Mouse (Mus musculus) hindbrain, embryonic 13.5 days (tissue): ENCODE measurements around the gene Gabbr1. TPM values are rescaled to one million over a fixed set of nuclear protein-coding genes. Genes with fewer than 3 reads are reported as not detected.
A peak's percentile ranks its signal among the peaks of the same experiment; 100 is the strongest.

ENCODE experiments used
- ATAC-seq: fragments of 200-750 bp; cut with Nextera tagmentation; 2 replicates; pipeline ENCODE4 v1.8.0; 2017; ENCODE audit warnings: moderate TSS enrichment; ENCODE audit not compliant: low FRiP score
- H3K27ac ChIP-seq: fragments of 300-500 bp; sonication (generic); 2 replicates; pipeline ENCODE4 v1.5.1; 2015; ENCODE audit warnings: inconsistent platforms, mild to moderate bottlenecking, moderate library complexity
- H3K27me3 ChIP-seq: fragments of 300-500 bp; sonication (generic); 2 replicates; pipeline ENCODE4 v1.6.1; 2015; ENCODE audit warnings: mild to moderate bottlenecking, inconsistent platforms
- H3K36me3 ChIP-seq: fragments of 300-500 bp; sonication (generic); 2 replicates; pipeline ENCODE4 v1.6.1; 2015; ENCODE audit warnings: mild to moderate bottlenecking, inconsistent platforms
- H3K4me1 ChIP-seq: fragments of 300-500 bp; sonication (generic); replicated peaks from 2 replicates; pipeline ENCODE4 v1.6.1; 2015; ENCODE audit warnings: inconsistent platforms
- H3K4me2 ChIP-seq: fragments of 300-500 bp; sonication (generic); 2 replicates; pipeline ENCODE4 v1.6.1; 2015; ENCODE audit warnings: inconsistent platforms, mild to moderate bottlenecking, moderate library complexity
- H3K4me3 ChIP-seq: fragments of 300-500 bp; sonication (generic); 2 replicates; pipeline ENCODE4 v1.5.1; 2015; ENCODE audit warnings: mild to moderate bottlenecking, inconsistent platforms
- H3K9ac ChIP-seq: fragments of 300-500 bp; sonication (generic); 2 replicates; pipeline ENCODE4 v1.6.1; 2015; ENCODE audit warnings: mild to moderate bottlenecking, inconsistent platforms
- H3K9me3 ChIP-seq: fragments of 300-500 bp; sonication (generic); 2 replicates; pipeline ENCODE4 v1.6.1; 2016; ENCODE audit warnings: inconsistent platforms
- WGBS: fragments of 180-500 bp; shearing (Covaris S2); methylation state at CpG from one replicate; pipeline ENCODE4 v1.1.7; 2015; 5-methylcytosine and 5-hydroxymethylcytosine counted together
- polyA plus RNA-seq: library from polyadenylated mRNA; unstranded; fragments of >200 nt; fragmentation: Nextera tagmentation; extraction: Ambion mirVana; gene quantifications from 2 replicates; pipeline ENCODE4 v1.2.1, GENCODE M21; 2015

The Gabbr1 gene
- polyA plus RNA-seq, 1 experiment from 2014 or later: 57.0 TPM

DNA sequence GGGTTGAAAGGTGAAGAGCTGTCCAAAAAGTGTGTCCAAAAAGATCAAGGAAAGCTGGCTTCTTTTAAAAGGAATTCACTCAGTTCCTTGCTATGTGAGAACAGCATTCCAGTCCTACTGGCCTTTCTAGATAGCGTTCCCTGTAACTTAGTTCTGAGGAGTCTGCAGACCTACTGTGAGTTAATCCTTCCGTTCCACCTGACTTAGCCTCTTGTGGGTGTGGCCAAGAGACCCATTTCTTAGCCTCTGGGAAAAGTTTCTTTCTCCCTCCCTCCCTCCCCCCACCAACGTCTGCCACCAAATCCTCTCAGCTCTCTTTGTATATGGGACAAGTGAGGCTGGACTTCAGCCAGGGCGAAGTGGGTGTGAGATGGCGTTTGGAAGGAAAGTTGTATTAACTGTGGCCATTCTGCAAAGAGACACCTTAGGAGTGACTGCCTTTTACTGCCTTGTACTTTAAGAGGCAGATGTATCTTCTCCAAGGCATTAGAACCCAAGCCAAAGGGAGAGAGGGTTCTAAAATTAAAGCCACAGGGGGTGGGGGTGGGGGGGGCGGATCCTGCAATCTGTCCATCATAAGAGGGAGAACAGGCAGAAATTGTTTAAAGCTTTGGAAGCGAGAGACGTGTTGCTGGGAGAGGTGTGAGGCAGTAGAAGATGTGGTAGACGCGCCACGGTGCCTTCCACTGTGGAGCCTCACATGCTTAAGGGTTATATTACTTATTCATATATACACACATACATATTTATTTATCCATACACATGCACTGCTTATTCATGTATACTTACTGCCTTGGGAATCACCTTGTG lies 18.1 kb downstream of the Gabbr1 start:
- no peak for ATAC-seq
- H3K9me3 ChIP-seq: no peaks in the 10 kb centered on the region
- no peak overlapping the region for H3K27ac ChIP-seq
- H3K4me2 ChIP-seq: no peak overlapping the region
- no peak overlapping the region for H3K9ac ChIP-seq
- peaks cover 94% of the 10 kb centered on the region for H3K36me3 ChIP-seq
- no peak overlapping the region for H3K4me3 ChIP-seq
- 73% methylated on average over 11 of the region's 11 CpGs for WGBS
- no peaks in the 10 kb centered on the region for H3K4me1 ChIP-seq
- no peaks in the 10 kb centered on the region for H3K27me3 ChIP-seq

DNA sequence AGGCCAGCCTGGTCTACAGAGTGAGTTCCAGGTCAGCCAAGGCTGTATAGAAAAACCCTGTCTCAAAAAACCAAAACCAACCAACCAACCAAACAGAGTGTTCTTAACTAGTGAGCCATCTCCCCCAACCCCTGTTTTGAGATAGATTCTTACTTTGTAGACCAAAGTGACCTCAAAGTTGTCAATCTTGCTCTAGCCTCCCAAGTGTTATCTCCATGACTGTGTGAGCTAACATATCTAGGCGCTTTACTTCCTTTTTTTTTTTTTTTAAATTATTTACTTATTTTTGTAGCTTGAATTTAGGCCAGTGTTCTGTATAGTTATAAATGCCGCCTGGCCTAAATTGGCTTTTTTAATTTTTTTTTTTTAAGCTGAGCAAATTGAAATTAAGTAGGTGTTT lies 20.2 kb downstream of the Gabbr1 start:
- Histone ChIP-seq H3K9ac (no peak overlapping the region), H3K27ac (no peak overlapping the region), H3K9me3 (no peaks in the 10 kb centered on the region), H3K27me3 (no peaks in the 10 kb centered on the region), H3K4me2 (no peak overlapping the region), H3K4me3 (no peak overlapping the region), H3K36me3 (peaks cover 97% of the 10 kb centered on the region), H3K4me1 (no peaks in the 10 kb centered on the region)
- 98% methylated on average over 2 of the region's 2 CpGs for WGBS
- ATAC-seq: no peak

GRCm38 (mm10) chr17:37067861-37068260 lies 22.1 kb downstream of the Gabbr1 start:
- no peaks in the 10 kb centered on the region for H3K9me3 ChIP-seq
- no peak overlapping the region for H3K4me3 ChIP-seq
- H3K27ac ChIP-seq: 0 out of 2 replicates have a peak overlapping the region, but pooled peaks have one; percentile 35
- no peak overlapping the region for H3K9ac ChIP-seq
- ATAC-seq: no peak
- H3K27me3 ChIP-seq: no peaks in the 10 kb centered on the region
- 83% methylated on average over 1 of the region's 1 CpGs for WGBS
- peaks cover 11% of the 10 kb centered on the region; the same call in 1 of the 2 replicates for H3K4me1 ChIP-seq
- no peak overlapping the region for H3K4me2 ChIP-seq
- peaks cover 98% of the 10 kb centered on the region for H3K36me3 ChIP-seq

DNA sequence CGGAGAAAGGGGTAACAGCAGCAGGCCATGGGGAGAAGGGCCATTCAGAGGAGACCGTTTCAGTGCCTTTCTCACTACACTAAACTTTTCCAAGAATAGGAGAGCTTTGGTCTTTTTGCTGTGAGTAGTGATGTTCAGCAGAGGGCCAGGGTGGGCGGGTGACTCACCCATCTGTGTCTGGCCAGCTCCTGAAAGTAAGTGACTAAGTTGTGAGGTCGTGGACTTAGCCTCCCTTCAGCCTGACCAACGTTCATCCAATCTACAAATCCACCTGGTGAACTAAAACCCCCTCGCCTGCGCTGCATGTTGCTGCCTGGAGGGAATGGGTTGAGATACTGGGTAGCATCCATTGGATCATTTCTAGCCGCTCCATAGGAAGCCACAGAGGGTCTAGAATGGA lies 24.4 kb downstream of the Gabbr1 start:
- 88% methylated on average over 8 of the region's 8 CpGs for WGBS
- Histone ChIP-seq H3K9me3 (no peaks in the 10 kb centered on the region), H3K4me2 (no peak overlapping the region), H3K27ac (no peak overlapping the region), H3K36me3 (peaks cover 98% of the 10 kb centered on the region), H3K27me3 (no peaks in the 10 kb centered on the region), H3K4me3 (no peak overlapping the region), H3K4me1 (peaks cover 11% of the 10 kb centered on the region; the same call in 1 of the 2 replicates), H3K9ac (no peak overlapping the region)
- ATAC-seq: no peak

DNA sequence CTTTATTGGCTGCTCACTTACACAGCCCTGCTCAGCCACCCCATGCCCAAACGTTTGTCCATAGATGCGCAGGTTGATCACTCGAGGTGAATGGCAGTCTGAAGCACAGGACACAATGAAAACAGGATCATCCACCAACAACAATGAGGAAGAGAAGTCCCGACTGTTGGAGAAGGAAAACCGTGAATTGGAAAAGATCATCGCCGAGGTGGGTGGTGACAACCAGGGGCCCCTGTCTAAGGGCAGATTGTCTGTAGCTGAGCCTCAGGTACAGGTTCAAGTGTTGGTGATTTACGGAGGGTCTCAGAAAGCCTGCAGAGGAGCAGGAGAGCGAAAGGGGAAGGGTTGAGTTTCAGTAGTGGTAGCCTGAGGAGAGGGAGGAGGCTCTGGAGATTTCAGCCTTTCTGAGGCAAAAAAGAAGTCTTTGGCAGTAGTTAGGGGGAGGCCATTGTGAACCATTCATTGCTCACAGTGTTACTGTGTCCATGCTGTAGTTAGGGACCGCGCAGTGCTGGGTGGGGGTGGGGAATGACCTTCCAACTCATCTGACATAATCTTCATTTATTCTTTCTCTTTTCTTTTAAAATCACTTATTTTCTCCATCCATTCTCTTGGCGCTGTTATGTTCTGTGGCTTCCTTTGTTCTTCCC lies 26.4 kb downstream of the Gabbr1 start:
- H3K9me3 ChIP-seq: no peaks in the 10 kb centered on the region
- no peaks in the 10 kb centered on the region for H3K27me3 ChIP-seq
- H3K27ac ChIP-seq: peak overlapping the region; percentile 4; the same call in 1 of the 2 replicates
- no peak overlapping the region for H3K4me2 ChIP-seq
- ATAC-seq: peak; percentile 65; the same call in 1 of the 2 replicates
- peaks cover 97% of the 10 kb centered on the region for H3K36me3 ChIP-seq
- peak overlapping the region; percentile 30; the same call in 1 of the 2 replicates for H3K9ac ChIP-seq
- H3K4me3 ChIP-seq: no peak overlapping the region
- 44% methylated on average over 12 of the region's 12 CpGs for WGBS
- H3K4me1 ChIP-seq: peaks cover 11% of the 10 kb centered on the region; the same call in 1 of the 2 replicates

DNA sequence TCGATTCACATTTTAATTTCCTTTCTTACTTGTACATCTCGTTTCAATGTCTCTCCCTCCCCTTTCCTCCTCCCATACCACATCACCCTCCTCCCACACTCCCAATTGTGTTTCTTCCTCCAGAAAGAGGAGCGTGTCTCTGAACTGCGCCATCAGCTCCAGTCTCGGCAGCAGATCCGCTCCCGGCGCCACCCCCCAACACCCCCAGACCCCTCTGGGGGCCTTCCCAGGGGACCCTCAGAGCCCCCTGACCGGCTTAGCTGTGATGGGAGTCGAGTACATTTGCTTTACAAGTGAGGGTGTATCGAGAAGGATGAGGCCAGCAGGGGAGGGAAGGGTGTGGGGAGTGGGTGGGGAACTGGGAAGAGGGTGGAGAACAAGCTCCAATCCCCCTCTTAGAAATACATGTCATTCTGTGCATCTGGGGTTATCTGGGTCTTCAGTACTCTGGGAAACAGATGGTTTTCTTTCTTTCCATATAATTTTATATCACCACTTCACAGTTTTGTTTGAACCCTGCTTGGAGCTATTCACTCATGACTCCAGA lies 27.0 kb downstream of the Gabbr1 start:
- Histone ChIP-seq H3K4me3 (no peak overlapping the region), H3K36me3 (peaks cover 91% of the 10 kb centered on the region), H3K27me3 (no peaks in the 10 kb centered on the region), H3K9me3 (no peaks in the 10 kb centered on the region), H3K27ac (peak overlapping the region; percentile 59), H3K9ac (no peak overlapping the region), H3K4me1 (peaks cover 11% of the 10 kb centered on the region; the same call in 1 of the 2 replicates), H3K4me2 (no peak overlapping the region)
- ATAC-seq: 0 out of 2 replicates have a peak, but pooled peaks have one; percentile 23
- 25% methylated on average over 11 of the region's 11 CpGs for WGBS

DNA sequence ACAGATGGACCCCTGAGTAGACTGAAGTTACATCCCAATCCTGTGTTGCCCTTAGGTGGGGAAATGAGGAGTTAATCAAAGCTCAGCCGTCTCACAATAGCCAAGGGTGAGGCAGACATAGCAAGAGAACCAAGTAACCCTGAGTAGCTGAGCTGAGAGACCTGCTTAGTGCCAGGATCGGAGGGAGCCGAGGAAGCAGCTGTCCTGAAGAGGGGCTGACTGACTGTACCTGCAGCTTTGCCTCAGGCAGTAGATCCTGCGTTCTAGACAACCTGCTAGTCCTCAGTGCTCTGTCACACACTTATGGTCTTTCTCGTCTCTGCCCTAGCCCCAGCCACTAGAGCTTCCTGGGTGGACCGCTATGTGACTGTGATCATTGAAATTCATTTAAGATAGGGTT lies 29.4 kb downstream of the Gabbr1 start:
- no peaks in the 10 kb centered on the region for H3K9me3 ChIP-seq
- peaks cover 67% of the 10 kb centered on the region for H3K36me3 ChIP-seq
- no peak overlapping the region for H3K4me3 ChIP-seq
- no peak overlapping the region for H3K4me2 ChIP-seq
- no peak overlapping the region for H3K27ac ChIP-seq
- no peak for ATAC-seq
- peaks cover 28% of the 10 kb centered on the region for H3K4me1 ChIP-seq
- WGBS: 90% methylated on average over 6 of the region's 6 CpGs
- H3K27me3 ChIP-seq: no peaks in the 10 kb centered on the region
- no peak overlapping the region for H3K9ac ChIP-seq

GRCm38 (mm10) chr17:37075766-37076165 lies 30.0 kb downstream of the Gabbr1 start:
- Histone ChIP-seq H3K27ac (no peak overlapping the region), H3K4me1 (peaks cover 30% of the 10 kb centered on the region), H3K4me2 (no peak overlapping the region), H3K27me3 (no peaks in the 10 kb centered on the region), H3K36me3 (peaks cover 61% of the 10 kb centered on the region), H3K4me3 (no peak overlapping the region), H3K9ac (no peak overlapping the region), H3K9me3 (no peaks in the 10 kb centered on the region)
- no peak for ATAC-seq
- 92% methylated on average over 2 of the region's 2 CpGs for WGBS

- Histone ChIP-seq H3K9ac (no peak overlapping the region), H3K27me3 (no peaks in the 10 kb centered on the region), H3K9me3 (no peaks in the 10 kb centered on the region), H3K4me1 (peaks cover 19% of the 10 kb centered on the region), H3K4me3 (no peak overlapping the region), H3K36me3 (peaks cover 38% of the 10 kb centered on the region), H3K27ac (no peak overlapping the region), H3K4me2 (no peak overlapping the region)
- no peak for ATAC-seq
- WGBS: 8% methylated on average over 1 of the region's 1 CpGs
Measured at GRCm38 (mm10) chr17:37078193-37078592, 32.4 kb downstream of the Gabbr1 start.

DNA sequence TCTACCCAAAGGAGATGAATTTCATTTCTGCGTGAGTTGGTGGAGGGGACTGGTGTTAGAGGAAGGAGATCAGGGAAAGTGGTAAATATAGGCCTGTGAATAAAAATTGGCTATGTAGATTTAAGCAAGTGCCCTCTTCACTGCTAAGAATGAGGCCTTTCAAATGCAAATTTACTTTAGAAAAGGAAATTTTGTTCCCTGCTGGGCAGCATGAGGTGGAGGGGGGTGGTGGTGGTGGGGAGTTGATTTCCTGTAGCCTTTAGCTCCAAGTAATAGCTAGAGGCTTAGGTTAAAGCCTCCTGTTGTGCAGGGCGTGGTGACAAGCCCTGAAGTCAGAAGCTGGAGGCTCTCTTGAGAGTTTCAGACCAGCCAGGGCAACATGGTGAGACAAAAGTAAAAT lies 33.2 kb downstream of the Gabbr1 start:
- peak; percentile 18; the same call in 1 of the 2 replicates for ATAC-seq
- 1% methylated on average over 2 of the region's 2 CpGs for WGBS
- H3K4me2 ChIP-seq: 0 out of 2 replicates have a peak overlapping the region, but pooled peaks have one; percentile 0
- H3K4me3 ChIP-seq: no peak overlapping the region
- no peak overlapping the region for H3K9ac ChIP-seq
- peaks cover 19% of the 10 kb centered on the region for H3K4me1 ChIP-seq
- no peaks in the 10 kb centered on the region for H3K9me3 ChIP-seq
- H3K27me3 ChIP-seq: no peaks in the 10 kb centered on the region
- peaks cover 30% of the 10 kb centered on the region for H3K36me3 ChIP-seq
- peak overlapping the region; percentile 32; the same call in 1 of the 2 replicates for H3K27ac ChIP-seq

DNA sequence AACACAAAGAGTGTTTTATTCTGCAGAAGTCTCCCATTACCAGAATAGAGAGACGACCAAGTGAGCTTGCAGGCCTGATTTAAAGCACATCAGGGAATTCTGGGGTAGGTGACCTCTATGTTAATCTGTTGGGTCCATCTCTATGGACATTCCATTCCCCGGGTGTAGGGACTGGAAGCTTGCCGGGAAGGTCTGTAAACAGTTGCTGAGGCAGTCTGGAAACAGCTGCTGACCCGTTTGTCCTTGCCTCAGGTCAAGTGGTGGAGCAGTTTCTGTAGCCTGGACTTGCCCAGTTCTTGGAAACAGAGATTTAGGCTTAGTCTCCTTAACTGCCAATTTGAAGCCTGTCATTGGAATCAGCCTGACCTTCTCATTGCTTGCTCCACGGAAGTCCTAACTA lies 34.4 kb downstream of the Gabbr1 start:
- H3K4me1 ChIP-seq: peaks cover 19% of the 10 kb centered on the region
- H3K4me3 ChIP-seq: no peak overlapping the region
- H3K27me3 ChIP-seq: no peaks in the 10 kb centered on the region
- H3K9ac ChIP-seq: no peak overlapping the region
- no peak overlapping the region for H3K27ac ChIP-seq
- WGBS: 26% methylated on average over 5 of the region's 5 CpGs
- H3K36me3 ChIP-seq: peaks cover 18% of the 10 kb centered on the region
- H3K4me2 ChIP-seq: no peak overlapping the region
- no peaks in the 10 kb centered on the region for H3K9me3 ChIP-seq
- ATAC-seq: no peak

DNA sequence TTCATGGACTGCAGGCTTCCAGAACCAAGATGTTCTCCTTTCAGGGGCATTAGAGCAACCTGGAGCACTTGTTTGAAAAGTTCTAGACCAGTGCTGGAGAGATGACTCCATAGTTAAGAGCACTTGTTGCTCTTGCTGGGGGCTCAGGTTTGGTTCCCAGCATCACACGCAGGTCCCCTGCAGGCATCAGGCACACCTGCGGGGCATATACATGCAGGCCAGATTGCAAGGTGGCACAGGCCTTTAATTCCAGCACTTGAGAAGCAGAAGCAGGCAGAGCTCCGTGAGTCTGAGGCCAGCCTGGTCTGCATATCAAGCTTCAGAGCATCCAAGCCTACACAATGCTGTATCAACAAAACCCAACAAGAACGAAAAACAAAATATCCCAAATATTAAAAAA lies 35.9 kb downstream of the Gabbr1 start:
- peaks cover 19% of the 10 kb centered on the region for H3K4me1 ChIP-seq
- no peaks in the 10 kb centered on the region for H3K9me3 ChIP-seq
- peaks cover 3% of the 10 kb centered on the region for H3K36me3 ChIP-seq
- 94% methylated on average over 4 of the region's 4 CpGs for WGBS
- no peak overlapping the region for H3K4me3 ChIP-seq
- ATAC-seq: no peak
- H3K27ac ChIP-seq: no peak overlapping the region
- no peak overlapping the region for H3K4me2 ChIP-seq
- no peak overlapping the region for H3K9ac ChIP-seq
- H3K27me3 ChIP-seq: no peaks in the 10 kb centered on the region
